Mouse (Mus musculus): ENCODE data around the gene Zfp931. TPM values are rescaled to one million over a fixed set of nuclear protein-coding genes. Genes with fewer than 3 reads are reported as not detected.
"Not testable (repeated sequence)": the region's sequence is repeated elsewhere in the genome, so short reads cannot be mapped to it uniquely, and the experiment has no call there.

Zfp931 gene
- polyA plus RNA-seq, 1 experiment from 2014 or later: 19.9 TPM

DNA sequence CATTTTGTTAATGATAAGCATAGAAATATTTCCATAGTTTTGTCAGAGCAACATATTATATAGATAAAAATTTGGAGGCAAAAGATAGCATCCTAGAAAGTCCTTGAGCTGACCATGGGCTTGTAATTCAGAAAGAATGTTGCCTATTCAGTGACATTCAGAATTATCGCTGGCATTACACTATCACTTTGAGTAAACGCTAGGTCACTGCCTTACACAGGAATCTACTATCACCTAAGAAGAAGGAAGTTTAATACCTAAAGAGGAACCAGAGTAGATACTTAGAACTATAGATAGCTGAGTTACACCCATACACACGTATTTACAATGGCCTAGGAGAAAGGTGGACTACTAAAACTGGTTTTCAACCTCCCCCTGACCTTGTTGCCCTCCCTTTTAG is 58.8 kb downstream of the Zfp931 start:
- not testable (repeated sequence) for H3K36me3 ChIP-seq (ENCODE audit: insufficient read depth, low read length); H3K9me3 ChIP-seq (ENCODE audit: low read length); H3K4me3 ChIP-seq (ENCODE audit: low read length); H3K4me1 ChIP-seq (ENCODE audit: insufficient read depth, low read length); H3K27ac ChIP-seq (ENCODE audit: low read length); H3K9ac ChIP-seq (replicated peaks; ENCODE audit: low read length); ATAC-seq (ENCODE audit: low FRiP score, low TSS enrichment); H3K27me3 ChIP-seq (ENCODE audit: insufficient read depth, low read length); H3K4me2 ChIP-seq (replicated peaks; ENCODE audit: low read depth, low read length)
- WGBS: 93% methylated on average over 3 of the region's 3 CpGs

Other genes with a start within 250 kb of the Zfp931 start
- 30.1 and 35.7 TPM in 2 replicates for gene Gm14325, start 238.1 kb downstream of the Zfp931 start, polyA plus RNA-seq (2015; fragmentation: Nextera tagmentation; extraction: Ambion mirVana)
- gene Gm14327, start 181.4 kb downstream of the Zfp931 start, polyA plus RNA-seq (2015; fragmentation: Nextera tagmentation; extraction: Ambion mirVana): 4.2 and 4.3 TPM in 2 replicates
- 0.35 and 1.0 TPM in 2 replicates for gene Zfp972, start 152.9 kb downstream of the Zfp931 start, polyA plus RNA-seq (2015; fragmentation: Nextera tagmentation; extraction: Ambion mirVana)
- 17.7 and 18.0 TPM in 2 replicates for gene Gm14326, start 121.2 kb downstream of the Zfp931 start, polyA plus RNA-seq (2015; fragmentation: Nextera tagmentation; extraction: Ambion mirVana)
- gene Zfp971, start 55.2 kb downstream of the Zfp931 start, polyA plus RNA-seq (2015; fragmentation: Nextera tagmentation; extraction: Ambion mirVana): 11.4 and 12.2 TPM in 2 replicates
- gene Phactr3, start 40.5 kb upstream of the Zfp931 start, polyA plus RNA-seq (2015; fragmentation: Nextera tagmentation; extraction: Ambion mirVana): 0.63 and 0.71 TPM in 2 replicates

Data from kidney, embryonic 16.5 days (tissue).